Mouse (Mus musculus) embryo, embryonic 11.5 days (tissue): ENCODE results near the gene Cdkn2aipnl.

Experiments used
- DNase-seq: peaks from one replicate; pipeline ENCODE4 v3.0.0-alpha.2; 2012; ENCODE audit warnings: low read depth, low spot score

Gene Cdkn2aipnl

GRCm38 (mm10) chr11:52003772-52004528 is 36.5 kb downstream of the Cdkn2aipnl start, which contains the start of gene Cdkl3:
Cdkl3 (plus strand) TSS chr11:52004221.
- peak; percentile 92 for DNase-seq

- DNase-seq, result no peak
These were observed 38.1 kb downstream of the Cdkn2aipnl start for GRCm38 (mm10) chr11:52005586-52005985.

GRCm38 (mm10) chr11:52011011-52011410 is 43.5 kb downstream of the Cdkn2aipnl start:
- no peak for DNase-seq

- DNase-seq, result no peak
These were observed 44.1 kb downstream of the Cdkn2aipnl start for GRCm38 (mm10) chr11:52011541-52011940.

GRCm38 (mm10) chr11:52018217-52018616 is 50.8 kb downstream of the Cdkn2aipnl start:
- no peak for DNase-seq
